Mouse (Mus musculus): ENCODE measurements around the gene Iqschfp. TPM values are rescaled to one million over a fixed set of nuclear protein-coding genes. Genes with fewer than 3 reads are reported as not detected.

Iqschfp gene
- polyA plus RNA-seq, 1 experiment from 2014 or later = not detected

DNA sequence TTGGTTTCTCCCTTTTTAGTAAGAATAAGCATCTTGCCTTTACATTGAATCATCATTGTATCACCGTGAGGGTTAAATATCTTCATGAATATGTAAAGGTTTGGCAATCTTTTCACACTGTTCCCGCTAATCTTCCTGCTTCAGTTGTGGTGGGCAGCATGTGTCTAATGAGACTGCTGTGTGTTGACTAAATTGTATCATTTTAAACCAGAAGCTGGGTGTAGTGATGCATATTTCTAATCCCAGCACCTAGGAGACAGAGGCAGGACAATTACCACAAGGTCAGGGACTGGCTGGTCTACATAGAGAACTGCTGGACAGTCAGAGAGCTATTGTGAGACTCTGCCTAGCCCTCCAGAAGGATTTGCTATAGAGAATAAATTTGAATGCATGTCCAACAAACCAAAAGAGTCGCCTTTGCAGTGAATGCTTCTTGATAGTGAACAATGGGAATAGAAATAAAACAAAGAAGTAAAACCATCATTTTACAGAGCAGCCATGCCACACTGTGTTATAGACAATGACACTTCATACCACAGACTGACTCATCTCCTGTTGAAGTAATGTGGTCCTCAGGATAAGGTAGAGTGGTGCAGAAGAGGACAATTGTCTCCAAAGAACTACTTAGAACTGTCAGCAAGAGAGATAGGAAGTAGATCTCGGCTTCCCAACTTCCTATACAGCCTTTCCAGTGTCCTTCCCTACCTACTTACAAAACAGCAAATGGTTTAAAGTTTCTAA is 310.3 kb downstream of the Iqschfp start:
- Histone ChIP-seq H3K27me3 (ENCODE audit: insufficient read depth, low read length) (no peaks in the 10 kb centered on the region), H3K4me3 (ENCODE audit: low read depth, low read length) (no peak overlapping the region), H3K9ac (replicated peaks) (no peak overlapping the region), H3K27ac (ENCODE audit: low read depth) (no peak overlapping the region), H3K36me3 (replicated peaks; ENCODE audit: insufficient read depth, low read length) (no peaks in the 10 kb centered on the region), H3K9me3 (ENCODE audit: low read length) (no peaks in the 10 kb centered on the region), H3K4me1 (ENCODE audit: insufficient read depth) (no peaks in the 10 kb centered on the region), H3K4me2 (ENCODE audit: low read depth, low read length) (no peak overlapping the region)
- TF ChIP-seq CTCF (IDR thresholded peaks at IDR 0.05; ENCODE audit: low read depth) (no peak), EP300 (IDR thresholded peaks at IDR 0.05; ENCODE audit: low read depth) (no peak)
- no peak for ATAC-seq
- WGBS (ENCODE audit: insufficient replicate concordance) = 61% methylated on average over 4 of the region's 4 CpGs
- no peak for DNase-seq

- DNase-seq (no peak), ATAC-seq (no peak)
- WGBS (ENCODE audit: insufficient replicate concordance) = 68% methylated on average over 4 of the region's 4 CpGs
- H3K4me1 ChIP-seq (ENCODE audit: insufficient read depth) = no peaks in the 10 kb centered on the region
- TF ChIP-seq CTCF (IDR thresholded peaks at IDR 0.05; ENCODE audit: low read depth) = no peak
- no peak for TF ChIP-seq EP300 (IDR thresholded peaks at IDR 0.05; ENCODE audit: low read depth)
- H3K27ac ChIP-seq (ENCODE audit: low read depth) = no peak overlapping the region
- H3K4me3 ChIP-seq (ENCODE audit: low read depth, low read length) = no peak overlapping the region
- no peak overlapping the region for H3K4me2 ChIP-seq (ENCODE audit: low read depth, low read length)
- H3K27me3 ChIP-seq (ENCODE audit: insufficient read depth, low read length) = no peaks in the 10 kb centered on the region
- H3K36me3 ChIP-seq (replicated peaks; ENCODE audit: insufficient read depth, low read length) = no peaks in the 10 kb centered on the region
- no peak overlapping the region for H3K9ac ChIP-seq (replicated peaks)
- H3K9me3 ChIP-seq (ENCODE audit: low read length) = no peaks in the 10 kb centered on the region
Observed at GRCm38 (mm10) chr3:68203934-68204467, 312.0 kb downstream of the Iqschfp start.

GRCm38 (mm10) chr3:68210422-68210821 is 318.4 kb downstream of the Iqschfp start:
- no peak for TF ChIP-seq CTCF (IDR thresholded peaks at IDR 0.05; ENCODE audit: low read depth)
- no peak for TF ChIP-seq EP300 (IDR thresholded peaks at IDR 0.05; ENCODE audit: low read depth)
- H3K4me2 ChIP-seq (ENCODE audit: low read depth, low read length) = no peak overlapping the region
- H3K27ac ChIP-seq (ENCODE audit: low read depth) = no peak overlapping the region
- H3K9me3 ChIP-seq (ENCODE audit: low read length) = no peaks in the 10 kb centered on the region
- H3K4me1 ChIP-seq (ENCODE audit: insufficient read depth) = no peaks in the 10 kb centered on the region
- ATAC-seq = no peak
- no peak overlapping the region for H3K4me3 ChIP-seq (ENCODE audit: low read depth, low read length)
- H3K9ac ChIP-seq (replicated peaks) = no peak overlapping the region
- WGBS (ENCODE audit: insufficient replicate concordance) = 75% methylated on average over 4 of the region's 4 CpGs
- DNase-seq = no peak
- H3K27me3 ChIP-seq (ENCODE audit: insufficient read depth, low read length) = no peaks in the 10 kb centered on the region
- H3K36me3 ChIP-seq (replicated peaks; ENCODE audit: insufficient read depth, low read length) = no peaks in the 10 kb centered on the region

- Histone ChIP-seq H3K9ac (replicated peaks) (no peak overlapping the region), H3K36me3 (replicated peaks; ENCODE audit: insufficient read depth, low read length) (no peaks in the 10 kb centered on the region), H3K27me3 (ENCODE audit: insufficient read depth, low read length) (no peaks in the 10 kb centered on the region), H3K4me2 (ENCODE audit: low read depth, low read length) (no peak overlapping the region), H3K27ac (ENCODE audit: low read depth) (no peak overlapping the region), H3K4me3 (ENCODE audit: low read depth, low read length) (no peak overlapping the region), H3K4me1 (ENCODE audit: insufficient read depth) (no peaks in the 10 kb centered on the region), H3K9me3 (ENCODE audit: low read length) (no peaks in the 10 kb centered on the region)
- ATAC-seq (no peak), DNase-seq (no peak)
- TF ChIP-seq CTCF (IDR thresholded peaks at IDR 0.05; ENCODE audit: low read depth) (no peak), EP300 (IDR thresholded peaks at IDR 0.05; ENCODE audit: low read depth) (no peak)
- WGBS (ENCODE audit: insufficient replicate concordance) = 55% methylated on average over 3 of the region's 3 CpGs
Observed at GRCm38 (mm10) chr3:68221452-68221851, 329.4 kb downstream of the Iqschfp start.

DNA sequence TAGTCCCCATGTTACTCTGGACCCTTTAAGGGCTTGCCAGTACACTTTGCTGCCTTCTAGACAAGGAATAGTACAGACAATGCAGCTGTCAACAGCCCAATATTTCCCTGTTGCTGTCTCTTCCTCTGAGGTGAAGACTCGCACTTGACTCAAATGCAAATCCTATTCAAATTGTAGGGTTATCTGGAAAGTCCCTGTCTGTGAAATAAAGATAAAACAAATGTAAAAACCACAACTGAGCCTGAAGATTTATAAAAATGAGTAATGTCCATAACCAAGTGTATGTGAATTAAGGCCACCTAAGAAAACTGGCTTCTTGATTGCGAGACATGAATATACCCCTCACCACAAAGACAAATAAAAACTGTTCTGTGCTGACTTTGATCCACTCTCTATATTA is 347.9 kb downstream of the Iqschfp start:
- H3K27ac ChIP-seq (ENCODE audit: low read depth) = no peak overlapping the region
- no peak overlapping the region for H3K4me3 ChIP-seq (ENCODE audit: low read depth, low read length)
- no peaks in the 10 kb centered on the region for H3K36me3 ChIP-seq (replicated peaks; ENCODE audit: insufficient read depth, low read length)
- no peak for DNase-seq
- H3K4me2 ChIP-seq (ENCODE audit: low read depth, low read length) = no peak overlapping the region
- ATAC-seq = no peak
- no peaks in the 10 kb centered on the region for H3K27me3 ChIP-seq (ENCODE audit: insufficient read depth, low read length)
- WGBS (ENCODE audit: insufficient replicate concordance) = 66% methylated on average over 2 of the region's 2 CpGs
- H3K4me1 ChIP-seq (ENCODE audit: insufficient read depth) = no peaks in the 10 kb centered on the region
- TF ChIP-seq EP300 (IDR thresholded peaks at IDR 0.05; ENCODE audit: low read depth) = no peak
- TF ChIP-seq CTCF (IDR thresholded peaks at IDR 0.05; ENCODE audit: low read depth) = no peak
- no peak overlapping the region for H3K9ac ChIP-seq (replicated peaks)
- H3K9me3 ChIP-seq (ENCODE audit: low read length) = no peaks in the 10 kb centered on the region

DNA sequence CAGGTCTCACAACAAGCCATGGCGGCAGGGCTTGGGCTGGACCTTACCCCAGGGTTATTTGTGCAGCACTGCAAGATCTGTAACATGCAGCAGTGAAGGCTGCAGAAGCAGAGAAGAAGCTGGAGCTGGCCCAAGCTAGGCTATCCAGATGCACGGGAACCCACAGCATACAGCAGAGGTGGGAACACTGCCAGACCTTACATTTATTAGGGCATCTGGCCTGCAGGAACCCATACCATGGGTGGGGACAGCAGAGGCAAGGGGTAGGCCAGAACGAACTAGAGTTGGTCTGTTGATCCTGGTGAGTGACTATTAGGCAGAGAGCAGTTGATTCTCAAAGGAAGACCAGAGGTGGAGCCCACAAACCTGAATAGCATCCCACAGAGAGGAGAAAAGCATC is 351.2 kb downstream of the Iqschfp start:
- WGBS (ENCODE audit: insufficient replicate concordance) = 62% methylated on average over 3 of the region's 3 CpGs
- no peaks in the 10 kb centered on the region for H3K27me3 ChIP-seq (ENCODE audit: insufficient read depth, low read length)
- H3K27ac ChIP-seq (ENCODE audit: low read depth) = no peak overlapping the region
- H3K4me2 ChIP-seq (ENCODE audit: low read depth, low read length) = no peak overlapping the region
- no peaks in the 10 kb centered on the region for H3K36me3 ChIP-seq (replicated peaks; ENCODE audit: insufficient read depth, low read length)
- no peaks in the 10 kb centered on the region for H3K4me1 ChIP-seq (ENCODE audit: insufficient read depth)
- no peaks in the 10 kb centered on the region for H3K9me3 ChIP-seq (ENCODE audit: low read length)
- DNase-seq (no peak), ATAC-seq (no peak)
- no peak overlapping the region for H3K9ac ChIP-seq (replicated peaks)
- H3K4me3 ChIP-seq (ENCODE audit: low read depth, low read length) = no peak overlapping the region
- no peak for TF ChIP-seq EP300 (IDR thresholded peaks at IDR 0.05; ENCODE audit: low read depth)
- no peak for TF ChIP-seq CTCF (IDR thresholded peaks at IDR 0.05; ENCODE audit: low read depth)

Measured in liver, postnatal 0 days (tissue).